Mouse (Mus musculus) ES-Bruce4 (cell line): ENCODE results near the gene Gm45713. TPM values are rescaled to one million over a fixed set of nuclear protein-coding genes. Genes with fewer than 3 reads are reported as not detected.

Source experiments
- H3K27ac ChIP-seq: 2 replicates; pipeline ENCODE4 v1.5.1; 2012; ENCODE audit warnings: low read length, inconsistent platforms; ENCODE audit not compliant: insufficient read depth
- H3K27me3 ChIP-seq: 2 replicates; pipeline ENCODE4 v1.6.1; 2012; ENCODE audit warnings: mild to moderate bottlenecking, low read length, inconsistent platforms; ENCODE audit not compliant: control insufficient read depth, poor library complexity, insufficient read depth, severe bottlenecking
- H3K36me3 ChIP-seq: 2 replicates; pipeline ENCODE4 v1.6.1; 2012; ENCODE audit warnings: inconsistent platforms, mild to moderate bottlenecking, low read length, moderate library complexity; ENCODE audit not compliant: control insufficient read depth, poor library complexity, insufficient read depth, severe bottlenecking
- H3K4me1 ChIP-seq: one replicate; pipeline ENCODE4 v1.8.1; 2011; ENCODE audit warnings: low read length; ENCODE audit not compliant: control insufficient read depth, insufficient read depth
- H3K4me3 ChIP-seq: 2 replicates; pipeline ENCODE4 v1.5.1; 2011; ENCODE audit warnings: low read depth, mild to moderate bottlenecking, low read length
- H3K9ac ChIP-seq: 2 replicates; pipeline ENCODE4 v1.6.1; 2012; ENCODE audit warnings: low read depth, mild to moderate bottlenecking, inconsistent platforms; ENCODE audit not compliant: poor library complexity, severe bottlenecking
- H3K9me3 ChIP-seq: replicated peaks from 2 replicates; pipeline ENCODE4 v1.6.1; 2012; ENCODE audit warnings: mild to moderate bottlenecking, low read length, inconsistent platforms; ENCODE audit not compliant: control insufficient read depth, poor library complexity, insufficient read depth, severe bottlenecking
- CTCF ChIP-seq: IDR thresholded peaks from one replicate; pipeline ENCODE4 v1.8.1; 2011; ENCODE audit warnings: low read depth, low read length
- EP300 ChIP-seq: IDR thresholded peaks from 2 replicates; pipeline ENCODE4 v1.6.1; 2011; ENCODE audit warnings: low read depth, low read length; ENCODE audit not compliant: insufficient read depth
- POLR2A ChIP-seq: IDR thresholded peaks from one replicate; pipeline ENCODE4 v1.8.1; 2011; ENCODE audit warnings: low read length; ENCODE audit not compliant: insufficient read depth
- polyA plus RNA-seq: library from polyadenylated mRNA; stranded (reverse); fragments of >200 nt; gene quantifications from 2 replicates; pipeline ENCODE4 v1.2.4, GENCODE M21; 2011; ENCODE audit warnings: low read depth; ENCODE audit not compliant: missing spikeins, insufficient read depth, insufficient read length

Gene Gm45713
- polyA plus RNA-seq, 1 experiment: not detected

DNA sequence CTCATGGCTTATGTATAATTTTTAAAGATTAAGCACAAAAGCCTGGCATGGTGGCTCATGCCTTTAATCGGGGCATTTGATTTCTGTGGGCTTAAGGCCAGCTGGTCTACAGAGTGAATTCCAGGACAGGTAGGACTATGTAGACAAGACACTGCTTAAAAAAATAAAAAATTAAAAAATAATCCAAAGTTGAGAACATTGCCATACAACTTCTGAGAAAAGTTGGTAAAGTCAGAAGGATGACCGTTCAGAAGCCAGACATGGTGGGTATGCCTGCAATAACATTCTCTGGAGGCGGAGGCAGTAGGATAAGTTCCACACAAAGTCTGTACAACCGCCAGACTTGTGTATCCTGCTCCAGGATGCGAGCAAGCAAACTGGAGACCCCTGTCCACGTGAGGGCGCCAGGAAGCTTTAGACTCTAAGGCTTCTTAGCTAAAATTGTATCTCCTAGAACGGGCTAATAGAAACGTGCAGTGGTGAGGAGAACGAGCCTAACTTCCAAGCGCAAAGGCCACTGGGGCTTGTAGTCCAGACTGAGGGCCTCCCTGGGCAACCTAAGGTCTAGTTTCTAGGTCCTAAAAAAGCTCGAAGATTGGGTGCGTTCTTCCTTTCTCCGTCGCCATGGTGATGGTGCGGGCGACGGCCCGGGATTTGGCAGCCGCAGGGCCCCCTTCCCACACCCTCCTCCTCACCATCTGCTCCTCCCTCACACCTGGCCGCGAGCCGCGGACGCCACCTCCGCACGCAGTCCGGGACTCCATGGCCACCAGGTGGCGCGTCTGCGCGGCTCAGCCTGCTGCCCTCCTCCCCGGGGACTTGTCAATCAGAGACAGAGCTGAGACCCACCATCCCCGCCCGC, 25.8 kb upstream of the Gm45713 start:
- no peak overlapping the region for H3K9ac ChIP-seq
- no peaks in the 10 kb centered on the region for H3K9me3 ChIP-seq
- H3K4me3 ChIP-seq: peak overlapping the region; percentile 38
- no peaks in the 10 kb centered on the region for H3K4me1 ChIP-seq
- H3K27me3 ChIP-seq: peaks cover 1% of the 10 kb centered on the region; the same call in 1 of the 2 replicates
- H3K27ac ChIP-seq: no peak overlapping the region
- no peaks in the 10 kb centered on the region for H3K36me3 ChIP-seq
- TF ChIP-seq CTCF (peak; percentile 94), EP300 (no peak)

DNA sequence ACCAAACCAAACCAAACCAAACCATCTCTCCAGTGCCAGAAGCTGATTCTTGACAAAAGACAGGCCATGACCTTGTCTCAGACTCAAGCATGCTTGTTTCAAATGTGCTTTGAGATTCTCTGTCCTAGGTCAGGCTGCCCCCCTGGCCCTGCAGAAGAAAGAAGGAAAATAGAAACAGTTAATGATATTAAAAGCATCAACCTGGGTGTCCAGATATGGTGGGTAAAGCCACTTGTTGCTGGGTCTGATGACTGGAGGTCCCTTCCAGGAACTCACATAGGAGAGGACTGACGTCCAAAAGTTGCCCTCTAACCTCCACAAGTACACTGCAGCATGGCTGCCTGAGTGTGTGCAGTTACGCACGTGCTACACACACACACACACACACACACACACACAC, 24.8 kb upstream of the Gm45713 start:
- Histone ChIP-seq H3K36me3 (no peaks in the 10 kb centered on the region), H3K27me3 (peaks cover 1% of the 10 kb centered on the region; the same call in 1 of the 2 replicates), H3K4me3 (no peak overlapping the region), H3K9ac (no peak overlapping the region), H3K9me3 (no peaks in the 10 kb centered on the region), H3K4me1 (no peaks in the 10 kb centered on the region), H3K27ac (no peak overlapping the region)
- TF ChIP-seq CTCF (no peak), POLR2A (no peak)

DNA sequence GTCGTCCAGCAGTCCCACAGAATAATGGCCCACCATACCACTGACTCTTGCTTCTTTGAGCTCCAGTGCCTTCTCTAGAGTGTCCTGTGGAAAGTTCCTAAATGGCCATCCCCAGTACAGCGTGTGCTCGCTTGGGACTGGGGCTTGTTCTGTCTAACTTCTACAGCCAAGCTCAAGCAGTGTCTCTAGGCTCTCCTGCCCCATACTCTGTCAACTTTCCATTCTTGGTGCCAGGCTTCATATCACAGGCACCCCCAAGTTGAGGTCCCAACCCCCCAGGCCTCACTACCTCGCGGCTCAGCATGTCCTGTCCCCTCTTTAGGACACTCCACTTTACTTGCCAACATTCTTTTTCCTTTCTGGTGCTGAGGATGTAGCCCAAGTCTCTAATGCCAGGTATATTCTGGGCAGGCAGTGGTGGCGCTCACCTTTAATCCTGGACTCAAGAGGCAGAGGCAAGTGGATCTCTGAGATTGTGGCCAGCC, 24.3 kb upstream of the Gm45713 start:
- Histone ChIP-seq H3K4me1 (no peaks in the 10 kb centered on the region), H3K9ac (no peak overlapping the region), H3K4me3 (no peak overlapping the region), H3K36me3 (no peaks in the 10 kb centered on the region), H3K27ac (no peak overlapping the region), H3K27me3 (peaks cover 1% of the 10 kb centered on the region; the same call in 1 of the 2 replicates), H3K9me3 (no peaks in the 10 kb centered on the region)
- TF ChIP-seq EP300 (no peak), CTCF (no peak), POLR2A (no peak)

DNA sequence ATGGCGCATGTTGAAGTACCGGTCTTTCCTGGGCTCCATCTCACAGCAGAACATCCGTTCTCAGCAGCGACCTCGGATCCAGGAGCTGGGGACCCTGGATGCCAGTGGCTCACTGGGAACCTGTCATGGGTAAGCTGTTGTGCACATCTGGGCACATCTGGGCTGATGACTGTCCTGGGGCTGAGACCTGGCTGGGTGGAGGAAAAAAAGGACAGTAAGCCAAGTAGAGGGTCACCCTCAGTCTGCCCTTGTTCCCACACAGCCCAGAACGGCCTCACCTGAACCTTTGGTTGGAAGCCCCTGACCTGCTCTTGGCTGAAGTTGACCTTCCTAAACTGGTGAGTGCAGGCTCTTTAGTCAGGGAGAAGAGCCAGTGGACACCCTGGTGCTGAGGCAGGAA, 23.0 kb upstream of the Gm45713 start:
- TF ChIP-seq EP300 (no peak), CTCF (no peak), POLR2A (no peak)
- H3K9ac ChIP-seq: no peak overlapping the region
- H3K27ac ChIP-seq: no peak overlapping the region
- no peaks in the 10 kb centered on the region for H3K9me3 ChIP-seq
- H3K36me3 ChIP-seq: no peaks in the 10 kb centered on the region
- peaks cover 1% of the 10 kb centered on the region; the same call in 1 of the 2 replicates for H3K27me3 ChIP-seq
- H3K4me1 ChIP-seq: no peaks in the 10 kb centered on the region
- no peak overlapping the region for H3K4me3 ChIP-seq

DNA sequence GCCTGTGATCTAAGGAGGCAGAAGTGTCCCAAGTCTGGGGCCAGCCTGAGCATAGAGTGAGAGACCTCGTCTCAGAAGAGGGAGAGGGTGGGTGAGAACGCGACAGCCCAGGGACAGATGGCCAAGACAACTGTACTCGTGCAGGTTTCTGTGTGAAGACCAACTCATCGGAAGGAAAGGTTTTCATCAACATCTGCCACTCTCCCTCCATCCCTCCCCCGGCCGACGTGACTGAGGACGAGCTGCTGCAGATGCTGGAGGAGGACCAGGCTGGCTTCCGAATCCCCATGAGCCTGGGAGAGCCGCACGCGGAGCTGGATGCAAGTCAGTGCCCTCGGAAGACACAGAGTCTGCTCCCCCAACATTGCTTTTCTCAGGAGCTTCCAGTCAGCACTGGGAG, 21.4 kb upstream of the Gm45713 start:
- H3K4me1 ChIP-seq: no peaks in the 10 kb centered on the region
- H3K27ac ChIP-seq: no peak overlapping the region
- H3K27me3 ChIP-seq: no peaks in the 10 kb centered on the region
- H3K4me3 ChIP-seq: no peak overlapping the region
- H3K9me3 ChIP-seq: no peaks in the 10 kb centered on the region
- TF ChIP-seq EP300: no peak
- TF ChIP-seq POLR2A: no peak
- no peak for TF ChIP-seq CTCF
- no peaks in the 10 kb centered on the region for H3K36me3 ChIP-seq
- no peak overlapping the region for H3K9ac ChIP-seq

DNA sequence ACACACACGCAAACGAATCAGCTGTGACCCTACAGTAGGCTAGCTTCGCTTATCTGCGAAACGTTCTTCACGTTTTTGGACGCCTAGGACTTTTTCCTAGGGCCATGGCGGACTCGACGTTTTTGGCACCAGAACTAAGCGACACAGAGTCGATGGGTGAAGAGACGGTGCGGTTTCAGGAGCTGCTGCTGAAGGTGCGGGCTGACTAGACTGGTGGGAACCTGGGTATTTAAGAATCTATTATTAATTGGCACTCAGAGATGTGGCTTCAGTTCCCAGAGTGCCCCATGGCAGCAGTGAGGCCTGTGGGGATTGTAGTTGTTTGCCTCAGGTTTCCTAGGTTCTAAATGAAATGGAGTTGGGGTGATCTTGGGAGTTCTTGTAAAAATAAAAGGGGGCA, 20.2 kb upstream of the Gm45713 start:
- Histone ChIP-seq H3K27ac (no peak overlapping the region), H3K9me3 (no peaks in the 10 kb centered on the region), H3K36me3 (no peaks in the 10 kb centered on the region), H3K4me1 (no peaks in the 10 kb centered on the region), H3K9ac (no peak overlapping the region), H3K4me3 (no peak overlapping the region), H3K27me3 (no peaks in the 10 kb centered on the region)
- TF ChIP-seq POLR2A (no peak), EP300 (no peak), CTCF (no peak)
